Mouse (Mus musculus) kidney, adult 8-10 months (tissue): ENCODE measurements around the gene Slc35a5.

Source experiments
- DNase-seq, 2 experiments: peaks; one replicate each; pipeline ENCODE4 v3.0.0; 2022

The Slc35a5 gene

DNA sequence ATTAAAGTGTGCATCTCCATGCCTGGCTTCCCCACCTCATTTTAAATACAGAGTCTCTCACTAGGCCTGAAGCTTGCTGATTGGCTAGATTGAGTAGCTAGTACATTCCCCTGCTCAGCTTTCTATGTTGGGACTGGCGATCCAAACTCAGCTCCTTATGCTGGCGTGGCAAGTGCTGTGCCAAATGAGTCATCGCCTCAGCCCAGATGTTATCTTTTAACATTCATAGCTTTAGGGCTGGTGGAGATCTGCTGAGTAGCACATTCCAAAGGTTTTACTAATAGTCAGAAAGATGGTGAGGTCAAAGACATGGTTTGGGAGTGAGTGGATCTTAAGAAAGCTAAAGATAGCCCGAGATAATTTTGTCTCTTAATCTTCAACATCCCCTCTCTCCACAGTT, 48.0 kb downstream of the Slc35a5 start:
- DNase-seq: peak; percentile 38 to 55

GRCm38 (mm10) chr16:45108203-45108878, 50.2 kb downstream of the Slc35a5 start:
- DNase-seq: no peak

DNA sequence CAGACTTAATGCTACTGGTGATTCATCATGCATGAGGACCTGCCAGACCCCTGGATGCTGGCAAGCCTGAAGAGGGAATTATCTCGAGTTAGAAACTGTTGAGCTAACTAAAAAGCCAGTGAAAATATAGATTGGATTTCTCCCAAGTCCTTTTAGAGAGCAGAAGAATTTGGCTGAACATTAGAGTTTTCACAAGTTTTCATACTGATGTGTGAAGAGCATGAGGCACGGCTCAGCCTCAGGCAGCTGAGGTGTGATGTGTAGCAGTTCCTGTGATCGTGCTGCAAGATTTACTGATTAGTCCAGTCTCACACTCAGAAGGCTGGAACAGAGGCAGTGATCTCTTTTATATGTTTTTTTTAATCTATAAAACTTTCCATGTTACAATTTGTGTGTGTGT, 53.5 kb downstream of the Slc35a5 start:
- no peak for DNase-seq

DNA sequence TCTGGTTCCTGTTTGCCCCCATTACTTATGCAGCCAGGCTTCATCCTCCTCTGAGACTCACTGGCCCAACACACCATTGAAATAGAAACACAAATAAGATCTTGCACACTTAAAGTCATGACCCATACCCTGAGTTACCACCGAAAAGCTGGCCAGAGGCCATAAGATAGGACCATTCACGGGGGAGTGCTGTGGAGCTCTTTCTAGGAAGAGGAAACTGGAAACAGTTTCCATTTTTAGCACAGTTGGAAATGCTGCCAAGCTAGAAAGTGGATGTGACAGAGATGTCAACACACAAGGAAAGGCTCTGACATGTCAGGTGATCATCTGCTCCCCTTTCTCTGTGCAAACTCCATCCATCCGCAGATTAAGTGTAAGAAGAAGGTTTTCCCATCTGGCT, 57.6 kb downstream of the Slc35a5 start:
- DNase-seq: no peak

DNA sequence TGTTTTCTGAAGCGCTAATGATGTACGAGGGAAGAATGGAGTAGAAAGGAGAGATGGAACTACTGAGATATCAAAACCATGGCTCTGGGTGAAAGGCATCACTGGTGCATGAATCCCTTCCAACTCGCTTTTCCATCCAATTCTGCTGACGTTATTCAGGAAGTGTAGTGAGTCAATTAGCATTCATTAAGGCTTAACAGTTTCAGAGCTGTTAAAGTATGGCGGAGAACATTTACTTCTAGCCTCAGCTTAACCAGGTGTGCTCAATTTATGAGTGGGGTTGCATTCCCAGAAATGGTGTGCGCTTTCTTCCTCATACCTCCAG, 59.7 kb downstream of the Slc35a5 start:
- DNase-seq: no peak

GRCm38 (mm10) chr16:45098186-45098885, 60.2 kb downstream of the Slc35a5 start:
- DNase-seq: no peak

- no peak for DNase-seq
These were observed 61.0 kb downstream of the Slc35a5 start for GRCm38 (mm10) chr16:45097467-45097866.

DNA sequence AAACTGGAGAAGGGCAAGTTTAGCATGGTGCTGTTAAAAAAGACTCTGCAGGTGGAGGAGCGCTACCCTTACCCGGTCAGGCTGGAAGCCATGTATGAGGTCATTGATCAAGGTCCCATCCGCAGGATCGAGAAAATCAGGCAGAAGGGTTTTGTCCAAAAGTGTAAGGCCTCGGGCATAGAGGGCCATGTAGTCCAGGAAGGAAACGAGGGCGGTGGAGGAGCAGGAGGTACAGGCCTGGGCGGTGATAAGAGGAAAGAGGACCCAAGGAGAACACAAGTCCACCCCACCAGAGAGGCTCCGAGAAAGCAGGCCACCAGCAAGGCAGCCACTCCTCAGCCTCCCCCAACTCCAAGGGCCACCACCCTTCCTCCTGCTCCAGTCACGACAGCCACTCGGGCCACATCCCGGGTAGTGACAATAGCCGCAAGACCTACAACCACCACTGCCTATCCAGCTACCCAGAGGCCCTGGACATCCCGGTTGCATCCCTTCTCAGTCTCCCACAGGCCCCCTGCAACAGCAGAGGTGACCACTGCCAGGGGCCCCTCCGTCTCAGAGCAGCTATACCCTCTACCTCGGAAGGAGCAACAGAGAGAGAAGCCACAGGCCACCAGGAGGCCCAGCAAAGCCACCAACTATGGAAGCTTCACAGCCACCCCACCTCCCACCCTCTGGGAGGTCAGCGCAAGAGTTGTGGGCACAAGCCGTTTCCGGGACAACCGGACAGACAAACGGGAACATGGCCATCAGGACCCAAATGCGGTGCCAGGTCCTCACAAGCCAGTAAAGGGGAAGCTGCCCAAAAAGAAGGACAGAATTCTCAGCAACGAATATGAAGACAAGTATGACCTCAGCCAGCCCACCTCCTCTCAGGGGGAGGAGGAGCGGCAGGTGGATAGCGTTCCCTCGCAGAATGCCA, 62.7 kb downstream of the Slc35a5 start:
- DNase-seq: no peak

- DNase-seq: no peak
These were observed 63.5 kb downstream of the Slc35a5 start for GRCm38 (mm10) chr16:45095030-45095429.

DNA sequence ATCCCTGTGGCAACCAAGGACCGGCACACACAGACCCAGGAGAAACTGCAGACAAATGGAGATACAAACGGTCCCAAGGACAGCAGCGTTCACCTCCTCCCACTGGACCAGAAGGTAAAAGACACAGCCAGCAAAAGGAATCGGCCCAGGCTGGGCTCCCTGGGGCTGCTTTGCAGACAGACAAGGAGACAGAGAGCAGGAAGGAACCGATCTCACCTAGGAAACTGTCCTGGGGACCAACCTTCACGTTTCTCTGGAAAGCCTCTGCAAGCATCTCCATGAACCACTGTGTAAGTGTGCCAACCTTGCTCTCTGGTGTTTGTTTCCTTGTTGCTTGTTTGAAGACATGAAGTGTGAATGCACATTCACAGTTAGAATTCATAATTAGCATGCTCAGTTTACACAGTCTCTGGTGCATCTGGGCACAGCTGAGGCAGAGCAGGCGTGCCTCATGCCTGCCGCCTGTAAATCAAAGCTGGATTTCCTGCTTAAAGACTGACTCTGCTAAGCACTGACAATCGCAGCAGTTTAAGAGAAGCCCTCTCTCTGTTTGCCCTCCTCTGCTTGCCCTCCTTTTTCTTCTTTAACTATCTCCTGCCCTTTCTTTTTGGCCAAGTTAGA, 64.3 kb downstream of the Slc35a5 start:
- DNase-seq: no peak

- DNase-seq: no peak
These were observed 65.3 kb downstream of the Slc35a5 start, which contains the start of gene Ccdc80 for GRCm38 (mm10) chr16:45093137-45093731. TSS of gene Ccdc80 (plus strand) at chr16:45093402.

DNA sequence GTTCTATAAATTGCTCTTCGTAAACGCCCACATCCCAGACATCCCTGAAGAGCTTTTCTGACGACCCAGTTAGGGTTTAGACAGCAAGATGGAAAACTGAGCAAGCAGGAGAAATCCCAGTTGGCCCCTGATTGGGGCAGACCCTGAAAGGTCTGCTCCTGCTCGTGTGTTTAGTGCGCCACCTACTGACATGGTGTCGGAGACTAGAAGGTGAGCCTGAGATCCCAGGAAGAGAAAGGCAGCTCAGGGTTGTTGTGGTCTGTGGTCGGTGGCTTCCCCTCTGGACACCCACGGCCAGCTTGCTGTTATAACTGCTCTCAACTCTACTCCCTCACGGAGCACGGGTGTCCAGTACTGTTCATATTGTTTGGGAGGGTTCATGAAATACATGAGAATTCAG, 68.5 kb downstream of the Slc35a5 start:
- DNase-seq: peak; percentile 24 to 64
